Mouse (Mus musculus): ENCODE results near the gene Cfap46. TPM values are rescaled to one million over a fixed set of nuclear protein-coding genes. Genes with fewer than 3 reads are reported as not detected.

Gene Cfap46
- polyA plus RNA-seq, 1 experiment, result 1.0 TPM

DNA sequence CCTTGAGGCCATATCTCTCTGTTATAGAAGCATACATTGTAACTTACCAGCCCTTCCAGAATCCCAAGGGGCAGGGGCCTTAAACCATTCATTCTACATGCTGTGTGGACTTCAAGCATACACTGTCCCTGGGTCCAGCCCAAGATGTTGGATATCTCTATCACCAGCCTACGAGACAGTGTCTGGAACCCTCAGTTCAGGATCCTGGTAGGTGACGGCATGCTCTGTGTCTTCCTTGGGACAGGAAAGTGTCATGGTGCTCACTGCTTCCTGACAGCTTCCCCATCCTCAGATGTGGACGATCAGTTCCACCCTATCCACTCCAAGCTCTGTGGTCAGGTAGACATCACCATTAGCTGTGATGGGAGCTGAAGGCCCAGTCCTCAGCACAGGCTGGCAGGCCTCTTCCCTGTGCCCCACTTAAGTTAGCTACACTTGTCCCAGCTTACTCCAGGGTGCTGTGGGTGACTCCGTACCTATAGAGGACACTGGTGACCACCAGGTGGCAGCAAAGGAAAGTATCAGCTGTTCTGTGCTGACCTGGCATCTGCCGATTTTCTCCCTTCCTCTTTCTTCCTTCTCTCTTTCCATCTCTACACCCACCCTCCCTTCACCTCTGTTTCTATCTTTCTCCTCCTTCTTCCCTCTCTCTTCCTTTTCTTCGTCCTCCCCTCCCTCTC lies 19.7 kb upstream of the Cfap46 start:
- Histone ChIP-seq H3K4me3 (ENCODE audit: low read depth, low read length) (no peak overlapping the region), H3K9me3 (replicated peaks; ENCODE audit: control insufficient read depth, insufficient read depth, low read length, poor library complexity, severe bottlenecking) (no peaks in the 10 kb centered on the region), H3K27ac (ENCODE audit: insufficient read depth, low read length) (no peak overlapping the region), H3K36me3 (ENCODE audit: control insufficient read depth, insufficient read depth, low read length, poor library complexity, severe bottlenecking) (no peaks in the 10 kb centered on the region), H3K9ac (ENCODE audit: low read depth, poor library complexity, severe bottlenecking) (no peak overlapping the region), H3K4me1 (ENCODE audit: control insufficient read depth, insufficient read depth, low read length) (no peaks in the 10 kb centered on the region), H3K27me3 (ENCODE audit: control insufficient read depth, insufficient read depth, low read length, poor library complexity, severe bottlenecking) (no peaks in the 10 kb centered on the region)
- no peak for TF ChIP-seq EP300 (IDR thresholded peaks at IDR 0.05; ENCODE audit: insufficient read depth, low read depth, low read length)
- TF ChIP-seq CTCF (IDR thresholded peaks at IDR 0.05; ENCODE audit: low read depth, low read length), result peak; percentile 84
- no peak for TF ChIP-seq POLR2A (IDR thresholded peaks at IDR 0.05; ENCODE audit: insufficient read depth, low read length)

DNA sequence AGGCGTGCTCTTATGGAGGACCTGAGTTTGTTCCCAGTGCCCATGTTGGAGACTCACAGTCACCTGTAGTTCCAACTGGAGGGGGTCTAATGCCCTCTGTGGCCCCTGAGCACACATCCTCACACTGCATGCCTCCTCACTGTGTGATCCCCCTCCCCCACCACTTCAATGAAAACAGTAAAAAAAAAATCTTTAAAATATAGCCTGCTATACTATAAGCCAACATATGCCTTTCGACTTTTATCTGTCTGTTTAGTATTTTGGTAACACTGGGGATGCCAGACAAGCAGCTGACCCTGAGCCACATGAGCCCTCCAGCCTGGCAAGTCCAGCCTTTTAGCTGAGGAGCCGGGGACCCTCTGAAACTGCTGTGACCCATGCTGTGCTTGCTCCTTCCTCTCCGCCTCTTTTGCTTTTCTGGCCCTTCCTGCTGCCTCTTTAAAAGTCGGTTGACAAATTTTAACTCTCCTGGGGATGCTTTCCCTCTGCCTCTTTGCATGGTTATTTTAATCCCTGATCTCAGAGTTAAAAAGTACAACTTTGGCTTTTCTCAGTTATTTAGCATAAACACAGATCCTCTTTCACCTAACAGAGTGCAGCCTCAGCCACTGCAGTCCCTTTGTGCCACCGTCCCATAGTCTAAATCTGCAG lies 18.2 kb upstream of the Cfap46 start:
- H3K9me3 ChIP-seq (replicated peaks; ENCODE audit: control insufficient read depth, insufficient read depth, low read length, poor library complexity, severe bottlenecking), result no peaks in the 10 kb centered on the region; the same call in 1 of the 2 replicates
- no peak overlapping the region for H3K4me3 ChIP-seq (ENCODE audit: low read depth, low read length)
- no peaks in the 10 kb centered on the region for H3K4me1 ChIP-seq (ENCODE audit: control insufficient read depth, insufficient read depth, low read length)
- H3K27me3 ChIP-seq (ENCODE audit: control insufficient read depth, insufficient read depth, low read length, poor library complexity, severe bottlenecking), result no peaks in the 10 kb centered on the region
- H3K27ac ChIP-seq (ENCODE audit: insufficient read depth, low read length), result no peak overlapping the region
- H3K36me3 ChIP-seq (ENCODE audit: control insufficient read depth, insufficient read depth, low read length, poor library complexity, severe bottlenecking), result no peaks in the 10 kb centered on the region
- no peak overlapping the region for H3K9ac ChIP-seq (ENCODE audit: low read depth, poor library complexity, severe bottlenecking)
- TF ChIP-seq EP300 (IDR thresholded peaks at IDR 0.05; ENCODE audit: insufficient read depth, low read depth, low read length) (no peak), CTCF (IDR thresholded peaks at IDR 0.05; ENCODE audit: low read depth, low read length) (no peak), POLR2A (IDR thresholded peaks at IDR 0.05; ENCODE audit: insufficient read depth, low read length) (no peak)

DNA sequence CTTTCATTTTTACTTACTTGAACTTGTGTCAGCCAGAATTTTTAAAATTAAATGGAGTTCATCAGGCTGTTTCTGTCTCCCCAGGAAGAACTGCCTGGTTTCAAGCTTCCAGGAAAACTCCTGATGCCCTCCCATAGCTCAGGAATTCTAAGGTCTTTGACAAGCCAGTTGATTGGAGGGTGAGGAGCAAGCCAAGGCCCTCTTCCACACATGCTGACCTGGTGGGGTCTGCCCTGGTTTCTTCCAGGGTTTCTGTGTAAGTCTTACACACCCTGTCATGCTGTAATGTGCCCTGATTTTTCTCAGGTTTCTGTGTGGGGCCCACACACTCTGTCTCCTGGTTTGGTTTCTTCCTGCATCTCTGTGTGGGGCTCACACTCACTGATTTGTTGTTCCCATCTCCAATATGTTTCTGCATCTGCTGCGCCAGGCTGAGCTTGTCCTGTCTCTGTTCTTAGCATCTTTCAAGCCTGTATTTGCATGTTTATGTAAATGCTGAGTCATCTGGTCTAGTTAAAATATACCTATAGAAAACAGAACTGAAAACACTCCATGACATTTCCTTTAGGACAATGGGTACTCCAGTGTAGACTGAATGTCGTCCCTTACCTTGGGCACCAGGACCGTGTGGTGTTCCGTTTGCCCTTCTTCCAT lies 9.2 kb upstream of the Cfap46 start:
- Histone ChIP-seq H3K4me3 (ENCODE audit: low read depth, low read length) (no peak overlapping the region), H3K36me3 (ENCODE audit: control insufficient read depth, insufficient read depth, low read length, poor library complexity, severe bottlenecking) (no peaks in the 10 kb centered on the region), H3K9me3 (replicated peaks; ENCODE audit: control insufficient read depth, insufficient read depth, low read length, poor library complexity, severe bottlenecking) (no peaks in the 10 kb centered on the region; the same call in 1 of the 2 replicates), H3K9ac (ENCODE audit: low read depth, poor library complexity, severe bottlenecking) (no peak overlapping the region), H3K4me1 (ENCODE audit: control insufficient read depth, insufficient read depth, low read length) (no peaks in the 10 kb centered on the region), H3K27ac (ENCODE audit: insufficient read depth, low read length) (no peak overlapping the region), H3K27me3 (ENCODE audit: control insufficient read depth, insufficient read depth, low read length, poor library complexity, severe bottlenecking) (no peaks in the 10 kb centered on the region)
- TF ChIP-seq POLR2A (IDR thresholded peaks at IDR 0.05; ENCODE audit: insufficient read depth, low read length), result no peak
- TF ChIP-seq EP300 (IDR thresholded peaks at IDR 0.05; ENCODE audit: insufficient read depth, low read depth, low read length), result no peak
- no peak for TF ChIP-seq CTCF (IDR thresholded peaks at IDR 0.05; ENCODE audit: low read depth, low read length)

DNA sequence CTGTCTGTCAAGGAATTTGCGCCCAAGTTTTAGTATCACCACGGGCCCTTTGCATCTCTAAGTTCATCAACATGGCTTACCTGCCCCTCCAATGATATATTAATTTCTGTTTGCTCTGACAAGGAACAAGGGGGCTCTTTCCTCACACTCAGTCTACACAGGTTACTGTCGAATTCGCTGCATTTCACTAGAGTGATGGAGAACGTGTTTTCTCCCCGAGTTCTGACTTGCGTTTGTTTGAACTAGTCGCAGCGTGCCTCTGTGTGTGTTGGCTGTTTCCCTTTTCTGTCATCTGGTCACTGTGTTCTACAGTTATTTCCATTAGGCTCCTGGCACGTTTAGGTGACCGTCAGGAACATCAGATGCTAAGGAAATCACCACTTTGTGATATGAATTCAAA lies 8.6 kb upstream of the Cfap46 start:
- TF ChIP-seq EP300 (IDR thresholded peaks at IDR 0.05; ENCODE audit: insufficient read depth, low read depth, low read length) (no peak), POLR2A (IDR thresholded peaks at IDR 0.05; ENCODE audit: insufficient read depth, low read length) (no peak), CTCF (IDR thresholded peaks at IDR 0.05; ENCODE audit: low read depth, low read length) (no peak)
- H3K9me3 ChIP-seq (replicated peaks; ENCODE audit: control insufficient read depth, insufficient read depth, low read length, poor library complexity, severe bottlenecking), result no peaks in the 10 kb centered on the region
- no peak overlapping the region for H3K4me3 ChIP-seq (ENCODE audit: low read depth, low read length)
- H3K36me3 ChIP-seq (ENCODE audit: control insufficient read depth, insufficient read depth, low read length, poor library complexity, severe bottlenecking), result no peaks in the 10 kb centered on the region
- no peak overlapping the region for H3K9ac ChIP-seq (ENCODE audit: low read depth, poor library complexity, severe bottlenecking)
- H3K27ac ChIP-seq (ENCODE audit: insufficient read depth, low read length), result no peak overlapping the region
- H3K27me3 ChIP-seq (ENCODE audit: control insufficient read depth, insufficient read depth, low read length, poor library complexity, severe bottlenecking), result no peaks in the 10 kb centered on the region
- H3K4me1 ChIP-seq (ENCODE audit: control insufficient read depth, insufficient read depth, low read length), result no peaks in the 10 kb centered on the region

DNA sequence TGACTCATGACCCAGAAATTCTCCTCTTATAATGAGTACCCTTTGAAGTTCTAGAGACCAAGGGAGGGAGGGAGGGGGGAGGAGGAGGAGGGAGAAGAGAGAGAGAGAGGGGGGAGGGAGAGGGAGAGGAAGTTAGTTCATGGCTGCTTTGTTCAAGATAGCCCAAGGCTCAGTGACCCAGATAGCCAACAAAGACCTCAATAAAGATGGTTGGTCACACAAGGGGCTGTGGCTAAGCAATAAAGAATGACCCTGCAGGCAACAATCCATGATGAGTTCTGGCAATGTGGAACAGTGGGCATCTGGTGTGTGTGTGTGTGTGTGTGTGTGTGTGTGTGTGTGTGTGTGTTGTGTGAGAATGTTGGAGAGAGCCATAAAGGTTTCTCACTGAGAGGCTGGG lies 1.7 kb upstream of the Cfap46 start:
- no peaks in the 10 kb centered on the region for H3K9me3 ChIP-seq (replicated peaks; ENCODE audit: control insufficient read depth, insufficient read depth, low read length, poor library complexity, severe bottlenecking)
- H3K4me1 ChIP-seq (ENCODE audit: control insufficient read depth, insufficient read depth, low read length), result no peaks in the 10 kb centered on the region
- no peak for TF ChIP-seq CTCF (IDR thresholded peaks at IDR 0.05; ENCODE audit: low read depth, low read length)
- TF ChIP-seq POLR2A (IDR thresholded peaks at IDR 0.05; ENCODE audit: insufficient read depth, low read length), result no peak
- no peak for TF ChIP-seq EP300 (IDR thresholded peaks at IDR 0.05; ENCODE audit: insufficient read depth, low read depth, low read length)
- H3K36me3 ChIP-seq (ENCODE audit: control insufficient read depth, insufficient read depth, low read length, poor library complexity, severe bottlenecking), result no peaks in the 10 kb centered on the region
- H3K9ac ChIP-seq (ENCODE audit: low read depth, poor library complexity, severe bottlenecking), result no peak overlapping the region
- H3K4me3 ChIP-seq (ENCODE audit: low read depth, low read length), result no peak overlapping the region
- no peak overlapping the region for H3K27ac ChIP-seq (ENCODE audit: insufficient read depth, low read length)
- no peaks in the 10 kb centered on the region for H3K27me3 ChIP-seq (ENCODE audit: control insufficient read depth, insufficient read depth, low read length, poor library complexity, severe bottlenecking)

DNA sequence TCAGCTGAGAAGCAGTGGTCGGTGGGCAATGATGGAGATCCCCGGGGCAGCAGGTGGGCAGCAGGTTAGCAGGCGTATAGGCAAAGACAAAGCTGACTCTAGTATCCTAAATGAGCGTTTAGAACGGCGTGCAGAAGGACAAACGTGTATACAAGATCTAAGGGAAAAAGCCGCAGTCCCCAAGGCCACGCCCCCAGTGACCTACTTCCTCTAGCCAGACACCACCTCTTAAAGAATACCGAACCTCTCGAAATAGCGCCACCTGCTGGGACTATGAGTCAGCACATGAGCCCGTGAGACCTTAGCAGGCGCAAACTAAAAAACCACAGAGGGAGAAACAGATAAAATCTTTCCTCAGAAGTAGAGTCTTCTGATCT lies 924 bp upstream of the Cfap46 start:
- Histone ChIP-seq H3K4me3 (ENCODE audit: low read depth, low read length) (peak overlapping the region; percentile 97), H3K27me3 (ENCODE audit: control insufficient read depth, insufficient read depth, low read length, poor library complexity, severe bottlenecking) (no peaks in the 10 kb centered on the region), H3K9me3 (replicated peaks; ENCODE audit: control insufficient read depth, insufficient read depth, low read length, poor library complexity, severe bottlenecking) (no peaks in the 10 kb centered on the region), H3K9ac (ENCODE audit: low read depth, poor library complexity, severe bottlenecking) (peak overlapping the region; percentile 48), H3K36me3 (ENCODE audit: control insufficient read depth, insufficient read depth, low read length, poor library complexity, severe bottlenecking) (no peaks in the 10 kb centered on the region), H3K4me1 (ENCODE audit: control insufficient read depth, insufficient read depth, low read length) (no peaks in the 10 kb centered on the region), H3K27ac (ENCODE audit: insufficient read depth, low read length) (no peak overlapping the region)
- TF ChIP-seq CTCF (IDR thresholded peaks at IDR 0.05; ENCODE audit: low read depth, low read length) (peak; percentile 82), EP300 (IDR thresholded peaks at IDR 0.05; ENCODE audit: insufficient read depth, low read depth, low read length) (0 out of 2 replicates have a peak, but pooled peaks have one; percentile 17), POLR2A (IDR thresholded peaks at IDR 0.05; ENCODE audit: insufficient read depth, low read length) (peak; percentile 28)
